Comparison of ENCODE assay signal across 20 mouse cellular contexts in the genomic region with DNA sequence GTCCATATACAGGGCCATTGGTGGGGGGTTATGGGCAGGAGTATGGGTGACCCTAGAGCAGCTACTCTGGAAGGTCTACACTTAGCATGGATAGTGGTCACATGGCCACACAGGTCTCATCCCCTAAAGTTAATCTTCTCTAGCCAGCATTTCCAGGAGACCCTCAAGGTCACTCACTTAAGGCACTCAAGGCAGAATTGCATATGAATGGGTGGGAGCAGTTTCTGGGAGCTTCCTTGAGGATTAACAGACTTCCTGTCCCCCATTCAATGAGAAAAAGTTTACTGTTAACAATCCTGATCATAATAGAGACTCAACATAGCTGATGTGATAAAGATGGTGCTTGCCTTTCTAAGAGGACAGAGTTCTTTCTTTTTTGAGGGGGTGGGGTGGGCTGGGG.
DNase-seq lines count a peak whose midpoint lies in the region.
"Had no signal": no experiment of that assay in that cellular context is flagged by ENCODE, and none has a peak within 500 bp of the region (broad histone marks: within the 10 kb centered on the region; RNA-seq: fewer than 3 reads in every experiment).

No protein-coding gene starts in this region.

- peak; percentile 2 for DNase-seq in embryo, embryonic 9.5 days (ENCODE audit: extremely low spot score)
- no peak for DNase-seq in embryo, embryonic 10 days (ENCODE audit: low spot score)
- peak; percentile 57 for DNase-seq in ES-CJ7 (ENCODE audit: low read depth, low spot score)
- peak; percentile 76 for DNase-seq in R1 (ENCODE audit: low read depth, low spot score)
- DNase-seq in ZHBTc4 (ENCODE audit: low read depth, low spot score) = peak; percentile 32
- DNase-seq in frontal cortex, postnatal 25 days (ENCODE audit: low spot score in 2 of 2) = no peak
- DNase-seq in kidney, postnatal 4 days = no peak
- DNase-seq in cerebellum, adult 11-12 months = no peak
- DNase-seq: adrenal gland, adult 2 months; adrenal gland, adult 8-10 months; adrenal gland, postnatal 10 days; adrenal gland, postnatal 14 days; adrenal gland, postnatal 25 days; adrenal gland, postnatal 36 days; B cell, adult 2 months; cerebellum, adult 11 months; cerebellum, adult 18-20 months; cerebellum, adult 2 months; cerebellum, adult 8-10 months; cerebellum, adult 9-10 months had no signal

Comparison
In these comparisons a context has a peak if more than half of its experiments do, and no peak if none do; other contexts are left out.
1. DNase-seq: peak in embryo, embryonic 9.5 days (single experiment), ES-CJ7 (single experiment), R1 (single experiment) and ZHBTc4 (single experiment); none in embryo, embryonic 10 days (single experiment), frontal cortex, postnatal 25 days (0 of 2), kidney, postnatal 4 days (0 of 2) and cerebellum, adult 11-12 months (single experiment).